Mouse (Mus musculus) myocyte (in vitro differentiated cells): ENCODE measurements at regions not wholly inside any gene's neighbourhood (a gene's known extent, or its start where the extent isn't known, plus 50 kb on each side); places are given as distances from the start of the nearest gene placed in this dataset.

ENCODE experiments used
- POLR2A ChIP-seq: IDR thresholded peaks from one replicate; pipeline ENCODE4 v1.6.1; 2011; ENCODE audit warnings: low read depth, mild to moderate bottlenecking, control low read depth, moderate library complexity; ENCODE audit not compliant: insufficient read length
- REST ChIP-seq: IDR thresholded peaks from one replicate; pipeline ENCODE4 v1.6.1; 2011; ENCODE audit warnings: mild to moderate bottlenecking, control low read depth, moderate library complexity; ENCODE audit not compliant: insufficient read depth, insufficient read length
- TCF12 ChIP-seq: IDR thresholded peaks from one replicate; pipeline ENCODE4 v1.6.1; 2011; ENCODE audit warnings: mild to moderate bottlenecking, control low read depth; ENCODE audit not compliant: poor library complexity, insufficient read depth, severe bottlenecking

GRCm38 (mm10) chr15:59218916-59219315, 329.8 kb downstream of the Gm49356 start:
- TF ChIP-seq TCF12 = no peak
- TF ChIP-seq POLR2A = no peak
- no peak for TF ChIP-seq REST
